Mouse (Mus musculus): ENCODE data around the gene Rnf41.

DNA sequence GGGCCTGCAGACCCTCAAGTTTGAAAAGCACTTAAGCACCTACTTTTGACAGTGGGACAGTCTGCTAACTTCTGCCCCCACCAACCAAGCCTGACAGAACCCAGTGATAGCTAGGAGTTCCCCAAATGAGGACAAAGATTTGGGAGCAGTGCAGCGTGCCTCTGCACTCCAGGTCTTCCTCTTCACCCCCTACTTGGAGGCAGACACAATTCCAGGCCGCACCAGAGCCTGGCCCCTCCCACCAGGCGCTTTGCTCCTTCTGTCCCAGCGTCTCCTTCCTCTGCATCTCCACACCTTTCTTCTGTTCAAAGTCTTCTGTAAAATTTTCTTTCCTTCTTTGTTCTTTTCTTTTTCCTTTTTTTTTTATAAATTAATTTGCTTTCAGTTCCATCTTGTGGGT is 78.3 kb downstream of the Rnf41 start:
- TF ChIP-seq EP300 (IDR thresholded peaks at IDR 0.05) (no peak), CTCF (IDR thresholded peaks at IDR 0.05) (no peak)
